Mouse (Mus musculus) heart, adult 18-20 months (tissue): ENCODE measurements around the gene Tufm. TPM values are rescaled to one million over a fixed set of nuclear protein-coding genes. Genes with fewer than 3 reads are reported as not detected.

ENCODE experiments used
- DNase-seq, 2 experiments: peaks; one replicate each; pipeline ENCODE4 v3.0.0; 2021 to 2022; ENCODE audit warnings: mixed read lengths in 1 of 2
- long read RNA-seq, 2 experiments: library from polyadenylated mRNA; stranded (forward); transcript quantifications; one replicate each; pipeline ENCODE4 v2.0.0; 2021
- total RNA-seq, 2 experiments: library from RNA; stranded (reverse); gene quantifications; 2 replicates each; pipeline ENCODE4 v1.2.3; 2021

The Tufm gene
- total RNA-seq: 100 to 1,000 TPM; 286 to 355 TPM
- long read RNA-seq, experiment 1, transcript Tufm-201 (10 exons, 1,679 nt): major isoform, 137 of 153 reads
- long read RNA-seq, experiment 1, partial matches to known transcripts: 15 of 153 reads
- long read RNA-seq, experiment 1, other reads (novel, unspliced or antisense): 0 of 153 reads
- long read RNA-seq, experiment 2, transcript Tufm-201 (10 exons, 1,679 nt): major isoform, 91 of 102 reads
- long read RNA-seq, experiment 2, partial matches to known transcripts: 10 of 102 reads
- long read RNA-seq, experiment 2, other reads (novel, unspliced or antisense): 1 of 102 reads

DNA sequence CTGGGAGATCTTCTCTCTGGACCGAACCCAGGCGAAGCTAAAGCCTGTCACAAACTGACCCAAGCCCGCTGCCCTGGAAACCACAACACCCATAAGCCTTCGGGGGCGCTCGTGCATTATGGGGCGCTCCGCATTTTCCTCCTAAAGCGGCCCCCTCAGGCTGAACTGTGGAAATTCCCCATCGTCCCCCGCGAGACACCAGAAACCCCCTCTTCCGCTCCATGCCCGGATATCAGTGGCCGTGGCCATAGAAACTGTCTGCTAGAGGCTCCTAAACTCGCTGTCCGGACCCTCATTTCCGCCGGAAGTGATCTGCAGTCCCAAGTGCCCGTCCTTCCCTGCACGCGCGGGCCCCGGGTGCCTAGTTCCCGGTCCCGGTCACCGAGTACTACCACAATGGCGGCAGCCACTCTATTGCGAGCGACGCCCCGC, at the start of gene Tufm:
Tufm (plus strand) TSS at position 310 of the 432 bp plus-strand sequence.
- peak; percentile 95 to 99 for DNase-seq

DNA sequence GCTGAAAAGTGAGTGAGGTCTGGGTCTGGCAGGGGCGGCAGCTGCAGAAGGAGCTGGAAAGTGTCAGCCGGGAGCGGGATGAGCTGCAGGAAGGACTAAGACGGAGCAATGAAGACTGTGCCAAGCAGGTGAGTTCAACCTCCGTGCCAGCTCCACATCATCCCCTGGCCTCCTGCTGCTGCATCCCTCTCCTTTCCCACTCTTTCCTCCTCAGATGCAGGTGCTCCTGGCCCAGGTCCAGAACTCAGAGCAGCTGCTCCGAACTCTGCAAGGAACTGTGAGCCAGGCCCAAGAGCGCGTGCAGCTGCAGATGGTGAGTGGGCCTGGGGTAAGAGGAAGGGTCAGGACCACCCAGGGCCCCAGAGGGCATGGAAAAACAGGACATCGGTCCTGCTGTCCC, 47.0 kb upstream of the Tufm start:
- no peak for DNase-seq

DNA sequence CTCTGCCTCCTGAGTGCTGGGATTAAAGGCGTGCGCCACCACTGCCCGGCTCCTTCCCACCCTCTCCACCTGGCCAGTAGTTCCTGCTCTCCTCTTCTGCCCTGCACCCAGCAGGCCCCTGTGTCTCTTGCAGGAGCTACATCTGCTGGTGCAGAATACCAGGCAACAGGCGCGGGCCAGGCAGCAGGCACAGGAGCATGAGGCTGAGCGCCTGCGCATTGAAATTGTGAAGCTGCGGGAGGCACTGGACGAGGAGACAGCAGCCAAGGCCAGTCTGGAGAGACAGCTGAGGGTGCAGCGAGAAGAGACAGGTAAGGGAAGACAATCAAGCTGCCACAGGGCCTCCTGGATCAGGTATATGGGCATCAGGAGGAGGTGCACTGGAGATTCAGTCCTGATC, 43.2 kb upstream of the Tufm start:
- no peak for DNase-seq

DNA sequence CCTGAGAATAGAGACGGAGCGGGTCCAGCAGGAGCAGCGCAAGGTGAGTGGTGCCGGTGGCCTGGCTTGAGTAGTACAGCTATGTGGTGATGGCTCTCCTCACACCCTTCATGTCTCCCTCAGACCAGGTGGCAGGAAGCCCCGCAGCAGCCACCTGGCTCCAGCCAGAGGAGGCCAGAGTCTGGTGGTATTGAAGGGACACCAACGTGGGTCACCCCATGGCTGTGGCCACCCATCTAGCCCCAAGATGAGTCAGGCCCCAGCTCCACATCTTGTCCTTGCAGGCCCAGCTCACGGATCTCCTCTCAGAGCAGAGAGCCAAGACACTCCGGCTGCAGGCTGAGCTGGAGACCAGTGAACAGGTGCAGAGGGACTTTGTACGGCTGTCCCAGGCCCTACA, 42.6 kb upstream of the Tufm start:
- DNase-seq: no peak

DNA sequence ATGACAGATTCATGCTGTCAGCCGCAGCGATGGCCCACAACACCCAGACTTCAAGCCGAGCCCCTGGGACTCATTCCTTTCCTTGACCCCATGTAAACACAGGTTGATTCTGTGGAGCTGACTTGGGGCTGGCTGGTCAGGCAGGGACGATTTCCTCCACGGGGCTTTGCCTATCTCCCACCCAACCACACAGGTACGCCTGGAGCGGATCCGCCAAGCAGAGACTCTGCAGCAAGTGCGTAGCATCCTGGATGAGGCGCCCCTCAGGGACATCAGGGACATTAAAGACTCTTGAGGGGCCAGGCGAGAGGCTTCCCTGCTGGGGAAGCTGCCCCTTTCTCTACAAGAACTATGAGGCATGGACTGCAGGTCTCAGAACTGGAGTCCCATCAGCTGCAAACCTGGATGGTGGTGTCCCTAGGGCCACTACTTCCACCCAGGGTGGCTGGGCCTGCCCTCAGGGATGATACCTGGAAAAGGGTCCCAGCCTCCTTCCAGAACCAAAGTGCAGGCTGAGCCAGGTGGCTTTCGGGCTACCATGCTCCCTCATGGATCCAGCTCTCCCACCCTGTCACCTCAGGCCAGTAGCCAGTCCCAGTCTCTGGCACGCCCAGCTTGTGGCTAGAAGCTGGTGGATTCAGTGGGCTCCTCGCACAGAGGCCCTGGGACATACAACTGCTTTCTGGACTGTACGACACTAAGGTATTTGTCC, 41.9 kb upstream of the Tufm start:
- no peak for DNase-seq

DNA sequence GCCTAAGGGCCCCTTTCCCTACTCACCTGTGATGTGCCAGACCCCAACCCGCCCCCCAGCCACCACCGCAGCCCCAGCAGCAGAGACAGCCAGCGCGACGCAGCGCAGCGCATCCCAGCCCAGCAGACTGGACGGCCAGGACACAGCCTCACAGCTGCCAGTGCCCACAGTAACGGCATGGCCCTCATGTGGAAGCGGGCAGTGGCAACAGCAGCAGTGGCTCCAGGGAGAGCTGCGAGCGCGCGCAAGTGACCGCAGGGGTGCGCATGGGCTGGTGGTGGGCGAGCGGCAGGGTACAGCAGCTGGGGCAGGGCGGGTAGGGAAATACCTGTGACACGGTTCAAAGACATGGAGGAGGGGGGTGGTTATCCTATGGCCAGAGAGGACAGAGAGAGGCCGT, 40.9 kb upstream of the Tufm start:
- DNase-seq: no peak

DNA sequence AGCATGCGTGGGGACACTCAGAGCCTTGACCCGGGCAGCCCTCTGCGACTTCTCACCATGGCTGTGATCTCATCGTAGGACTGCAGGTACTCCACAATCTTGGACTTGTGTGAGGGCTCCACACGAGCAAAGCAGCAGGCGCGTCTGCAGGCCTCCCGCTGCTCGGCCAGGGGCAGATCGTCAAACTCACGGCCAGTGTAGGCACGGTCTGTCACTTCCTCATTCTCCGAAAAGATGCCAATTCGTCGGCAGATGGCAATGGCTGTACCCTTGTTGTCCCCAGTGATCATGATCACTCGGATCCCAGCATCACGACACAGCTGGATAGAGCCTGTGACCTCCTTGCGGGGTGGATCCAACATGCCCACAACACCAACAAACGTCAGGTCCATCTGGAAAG, 38.7 kb upstream of the Tufm start:
- no peak for DNase-seq

DNA sequence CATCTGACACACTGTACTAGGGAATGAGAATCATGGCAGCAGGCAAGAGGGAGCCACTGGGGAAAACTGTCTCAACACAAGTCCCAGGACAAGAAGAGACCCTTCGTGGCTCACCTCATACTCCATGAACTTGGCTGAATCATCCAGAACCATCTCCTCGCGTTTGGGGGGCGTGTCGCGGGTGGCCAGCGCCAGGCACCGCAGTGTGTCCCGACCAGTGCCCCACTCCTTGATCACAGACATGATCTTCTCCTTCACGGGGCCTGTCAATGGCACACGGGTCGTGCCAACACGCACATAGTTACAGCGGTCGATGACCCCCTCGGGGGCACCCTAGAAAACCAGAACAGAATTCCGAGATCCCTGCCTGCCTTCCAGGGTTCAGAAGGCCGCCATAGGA, 37.2 kb upstream of the Tufm start:
- no peak for DNase-seq

DNA sequence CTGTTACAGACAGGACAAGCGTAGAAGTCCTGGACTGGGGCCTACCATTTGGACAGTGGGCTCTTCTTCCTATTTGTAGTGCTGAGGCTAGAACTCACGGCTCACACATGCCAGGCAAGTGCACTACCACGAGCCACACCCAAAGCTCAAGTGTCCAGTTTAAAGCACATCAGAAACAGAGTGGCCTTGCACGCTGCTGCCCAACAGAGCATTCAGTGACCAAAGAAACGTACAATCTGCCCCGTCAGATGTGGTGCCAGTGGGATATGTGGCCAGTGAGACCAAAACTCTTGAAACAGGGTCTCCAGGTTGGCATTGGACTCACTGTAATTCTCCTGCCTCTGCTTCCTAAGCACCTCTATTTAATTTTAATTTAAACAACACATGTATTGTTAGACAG, 36.5 kb upstream of the Tufm start:
- no peak for DNase-seq

DNA sequence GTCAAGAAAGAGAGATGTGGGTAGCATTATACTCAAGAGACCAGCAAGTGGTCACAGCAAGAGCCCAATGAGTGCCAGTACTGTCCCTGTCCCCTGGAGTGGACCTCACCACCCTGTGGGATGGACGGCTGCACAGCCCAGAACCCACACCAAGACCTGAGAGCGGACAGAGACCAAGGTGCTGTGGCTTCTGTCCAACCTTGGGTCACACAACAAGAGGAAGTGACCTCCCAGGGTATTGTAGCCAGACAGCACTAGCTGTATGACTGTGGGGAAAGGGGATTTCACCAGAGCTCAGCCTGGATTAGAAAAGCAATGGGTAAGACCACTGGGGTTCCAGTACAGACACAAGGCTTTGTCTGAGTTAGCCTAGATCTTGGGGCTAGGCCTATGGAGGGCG, 34.9 kb upstream of the Tufm start:
- no peak for DNase-seq

DNA sequence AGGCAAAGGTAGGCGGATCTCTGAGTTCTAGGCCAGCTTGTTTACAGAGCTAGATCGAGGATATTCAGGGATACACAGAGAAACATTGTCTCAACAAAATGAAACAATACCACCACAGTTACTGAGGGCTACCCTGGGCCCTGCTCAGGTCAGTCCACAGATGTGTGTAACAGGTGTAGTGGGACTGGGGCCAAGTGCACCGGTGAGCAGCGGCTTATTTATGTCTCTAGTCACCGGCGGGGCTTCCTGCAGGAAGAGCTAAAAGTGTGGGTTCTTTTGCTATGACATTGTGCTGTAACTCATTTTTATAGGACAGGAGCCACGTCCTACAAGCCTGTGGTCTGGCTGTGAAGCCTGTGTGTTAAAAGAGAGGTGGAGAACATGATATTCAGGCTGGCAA, 33.3 kb upstream of the Tufm start:
- no peak for DNase-seq

DNA sequence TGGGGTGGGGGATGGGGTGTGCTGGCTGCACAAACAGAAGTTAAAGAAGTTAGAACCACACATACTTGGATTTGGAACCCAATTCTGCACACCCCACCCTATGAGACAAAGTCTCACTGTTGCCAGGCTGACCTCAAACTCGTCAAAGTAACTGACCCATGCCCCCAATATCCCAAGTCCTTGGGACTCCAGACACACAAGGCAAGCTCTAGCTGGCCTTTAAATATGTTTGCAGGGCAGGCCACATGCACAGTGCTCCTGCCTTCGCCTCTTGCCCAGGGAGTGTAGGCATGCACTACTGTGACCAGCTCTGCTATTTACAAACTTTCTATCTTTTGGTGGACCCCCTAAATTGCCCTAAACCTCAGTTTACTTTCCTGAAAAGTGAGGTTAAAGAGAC, 31.9 kb upstream of the Tufm start:
- DNase-seq: no peak

DNA sequence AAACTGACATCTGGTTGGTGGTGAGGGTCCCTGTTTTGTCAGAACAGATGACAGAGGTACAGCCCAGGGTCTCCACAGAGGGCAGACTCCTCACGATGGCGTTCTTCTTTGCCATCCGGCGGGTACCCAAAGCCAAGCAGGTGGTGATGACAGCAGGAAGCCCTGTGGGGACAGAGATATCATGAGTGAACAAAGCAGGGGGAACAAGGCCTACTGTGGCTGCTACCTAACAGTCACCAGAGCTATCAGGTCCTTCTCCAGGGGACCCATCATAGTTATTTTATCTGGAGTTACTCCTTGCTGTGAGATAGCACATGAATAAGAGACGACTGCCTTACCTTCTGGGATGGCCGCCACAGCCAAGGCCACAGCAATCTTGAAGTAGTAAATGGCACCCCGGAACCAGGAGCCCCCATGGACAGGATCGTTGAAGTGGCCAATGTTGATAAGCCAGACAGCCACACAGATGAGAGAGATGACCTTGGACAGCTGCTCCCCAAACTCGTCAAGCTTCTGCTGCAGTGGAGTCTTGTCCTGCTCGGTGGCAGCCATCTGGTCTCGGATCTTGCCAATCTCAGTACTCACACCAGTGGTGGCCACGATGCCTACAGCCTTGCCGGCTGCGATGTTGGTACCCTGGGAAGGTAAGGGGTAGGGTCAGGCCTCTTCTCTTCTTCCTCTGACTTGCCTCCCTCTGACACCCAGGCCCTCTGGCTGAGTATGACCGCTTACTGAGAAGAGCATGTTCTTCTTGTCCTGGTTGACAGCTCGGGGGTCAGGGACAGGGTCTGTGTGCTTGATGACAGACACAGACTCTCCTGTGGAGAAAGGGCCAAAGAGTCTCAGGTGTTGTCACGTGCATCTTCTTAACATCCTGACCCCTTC, 30.5 kb upstream of the Tufm start:
- no peak for DNase-seq

DNA sequence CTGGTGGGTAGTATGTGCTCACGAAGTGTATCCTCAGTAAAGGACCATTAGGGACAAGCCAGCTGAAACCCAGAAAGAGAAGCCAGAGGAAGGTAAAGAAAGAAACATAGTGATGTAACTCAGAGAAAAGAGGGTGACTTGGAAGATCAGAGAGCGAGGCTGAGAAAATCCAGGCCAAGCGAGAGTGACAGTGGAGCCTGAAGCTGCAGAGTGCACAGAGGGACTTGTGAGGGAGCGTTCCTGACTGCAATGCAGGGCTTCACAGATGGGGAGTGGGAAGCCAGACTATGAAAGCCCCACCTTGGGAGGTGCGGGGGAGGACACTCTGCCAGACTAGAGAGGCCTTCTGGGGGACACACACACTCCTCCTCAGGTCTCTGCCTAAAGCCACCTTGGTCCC, 28.9 kb upstream of the Tufm start:
- DNase-seq: no peak

DNA sequence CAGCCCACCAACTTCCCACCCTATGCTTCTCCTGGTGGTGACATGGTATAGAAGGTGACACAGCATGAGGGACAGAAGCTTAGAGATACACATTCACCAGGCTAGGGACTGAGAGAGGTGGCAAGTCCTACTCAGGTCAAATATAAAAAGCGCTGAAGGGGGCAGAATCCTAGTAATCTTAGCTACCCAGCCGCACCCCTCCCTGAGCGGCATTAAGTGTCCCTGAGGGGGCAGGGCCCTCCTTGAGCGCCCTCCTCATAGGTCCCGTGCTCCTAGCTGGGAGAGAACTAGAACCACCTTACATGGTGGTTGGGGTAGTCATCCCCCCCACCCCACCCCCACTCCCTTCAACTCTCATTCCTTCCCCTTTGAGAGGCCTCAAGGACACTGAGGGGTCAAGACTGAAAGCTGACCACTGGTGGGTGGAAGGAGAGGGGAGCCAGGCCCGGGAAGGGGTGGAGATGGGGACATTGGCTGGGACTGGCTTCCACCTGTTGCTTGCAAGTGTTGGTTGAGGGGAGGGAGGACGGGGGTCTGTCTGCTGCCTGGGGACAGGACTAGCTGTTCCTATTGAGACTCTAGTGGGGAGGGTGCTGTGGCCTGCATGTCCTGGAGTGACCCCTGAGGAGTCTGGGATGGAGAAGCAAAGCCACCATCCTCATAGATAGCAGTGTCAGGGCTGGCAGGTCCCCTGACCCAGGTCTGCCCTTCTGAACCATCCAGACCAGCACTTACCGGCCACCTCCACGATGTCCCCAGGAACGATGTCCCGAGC, 28.1 kb upstream of the Tufm start:
- no peak for DNase-seq

DNA sequence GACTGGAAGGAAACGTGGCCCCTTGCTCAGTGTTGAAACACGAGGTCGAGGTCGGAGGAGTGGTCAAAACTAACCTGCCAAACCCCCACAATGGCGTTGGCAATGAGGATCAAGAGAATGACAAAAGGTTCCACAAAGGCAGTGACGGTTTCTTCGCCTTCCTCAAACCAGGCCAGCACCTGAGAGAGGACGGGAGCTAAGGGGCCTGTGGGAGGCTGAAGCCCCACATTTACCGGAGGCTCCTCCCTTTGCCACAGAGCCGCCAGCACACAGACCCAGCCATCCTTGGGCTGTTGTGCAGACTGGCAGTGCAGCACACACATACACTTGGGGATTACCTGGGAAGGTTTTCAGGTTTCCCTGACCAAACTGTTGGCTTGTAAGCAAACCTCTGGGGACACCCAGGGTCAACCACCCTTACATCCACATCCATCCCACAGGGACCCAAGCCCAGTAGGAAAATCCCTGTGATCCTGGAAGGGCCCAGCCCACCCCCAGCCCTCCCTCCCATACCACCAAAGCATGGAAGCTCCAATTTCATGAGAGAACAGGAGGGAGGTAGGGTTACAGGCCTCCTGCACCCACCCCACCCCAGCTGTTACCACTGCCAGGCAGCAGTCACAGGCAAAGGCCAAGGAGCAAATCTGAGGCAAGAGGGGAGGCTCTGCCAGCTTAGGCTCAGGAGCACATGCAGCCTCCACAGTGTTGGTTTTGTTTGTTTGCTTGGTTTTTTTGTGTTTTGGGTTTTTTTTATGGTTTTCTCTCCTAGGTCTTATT, 26.4 kb upstream of the Tufm start:
- DNase-seq: no peak

DNA sequence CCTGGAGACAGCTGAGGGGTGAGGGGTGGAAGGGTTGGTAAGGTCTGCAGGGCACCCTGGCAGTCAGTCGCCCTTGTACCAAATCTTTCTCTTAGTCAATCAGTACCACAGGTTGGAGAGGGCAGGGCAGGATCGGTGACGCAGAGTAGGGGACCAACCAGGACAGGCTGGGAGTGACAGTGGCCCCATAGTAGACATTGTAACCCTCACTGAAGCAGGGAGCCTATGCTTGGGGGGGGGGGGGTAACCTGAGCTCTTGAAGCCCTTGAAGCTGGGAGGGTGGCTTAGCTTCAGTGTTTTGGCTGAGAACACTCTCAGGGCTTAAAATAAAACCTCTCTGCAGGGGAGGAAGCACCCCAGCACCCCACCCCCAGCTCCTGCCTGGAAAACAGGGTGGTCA, 25.5 kb upstream of the Tufm start:
- no peak for DNase-seq

DNA sequence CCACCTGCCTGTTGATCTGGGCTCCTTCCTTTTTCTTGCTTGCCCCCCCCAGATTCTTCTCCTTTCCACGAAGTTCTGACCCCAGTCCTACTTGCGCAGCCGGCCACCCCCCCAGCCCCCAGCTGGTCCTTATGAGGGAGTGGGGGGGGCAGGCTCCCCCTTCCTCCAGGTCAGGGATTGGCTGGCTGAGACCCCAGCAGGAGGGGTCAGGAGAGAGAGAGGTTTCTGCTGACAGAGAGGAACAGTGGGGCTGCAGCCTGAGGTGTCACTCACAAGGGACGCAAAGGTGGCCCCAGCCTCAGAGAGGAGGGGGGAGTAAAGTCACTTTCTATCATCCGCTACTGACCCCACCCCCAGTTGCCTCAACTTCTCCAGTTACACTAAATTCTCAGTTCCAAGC, 24.2 kb upstream of the Tufm start, which contains the start of gene Atp2a1:
Atp2a1 (minus strand) TSS at position 105 of the 400 bp plus-strand sequence.
- no peak for DNase-seq

DNA sequence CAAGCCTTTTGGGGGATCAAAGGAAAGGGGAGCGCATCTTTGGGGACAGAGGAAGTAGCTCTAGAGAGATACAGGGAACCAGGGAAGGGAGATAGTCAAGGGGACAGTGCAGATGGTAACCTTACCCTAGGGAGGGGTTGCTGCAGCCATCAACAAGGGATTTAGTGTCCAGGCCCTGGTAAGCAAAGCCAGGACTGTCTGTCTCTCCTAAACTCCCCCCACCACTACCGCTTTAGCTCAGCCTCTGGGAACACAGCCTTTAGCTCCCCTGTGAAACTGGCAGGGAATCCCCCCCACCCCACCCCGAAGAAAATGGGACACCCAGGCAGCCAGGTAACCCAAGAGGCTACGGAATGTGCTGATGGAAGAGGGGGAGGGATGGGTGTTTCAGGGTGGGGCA, 23.6 kb upstream of the Tufm start:
- no peak for DNase-seq

DNA sequence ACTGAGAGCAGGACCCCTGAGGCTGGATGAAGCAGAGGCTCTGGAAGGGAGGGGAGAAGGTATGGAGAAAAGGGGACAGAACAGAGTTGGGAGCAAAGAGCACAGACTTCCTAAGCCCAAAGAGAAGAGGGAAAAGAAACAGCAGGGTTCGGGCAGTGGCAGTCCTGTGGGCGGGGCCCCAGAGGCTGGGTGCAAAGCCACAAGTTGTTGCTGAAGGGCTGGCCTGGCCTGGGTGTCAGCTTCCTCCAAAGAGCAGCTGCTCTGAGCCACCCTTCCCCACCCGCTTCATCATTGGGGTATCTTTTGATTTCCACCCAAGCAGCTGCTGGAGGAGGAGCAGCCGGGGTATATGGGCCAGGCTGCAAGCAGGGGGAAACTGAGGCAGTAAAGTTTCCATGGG, 23.0 kb upstream of the Tufm start:
- DNase-seq: peak in 1 of 2 experiments; percentile 33

DNA sequence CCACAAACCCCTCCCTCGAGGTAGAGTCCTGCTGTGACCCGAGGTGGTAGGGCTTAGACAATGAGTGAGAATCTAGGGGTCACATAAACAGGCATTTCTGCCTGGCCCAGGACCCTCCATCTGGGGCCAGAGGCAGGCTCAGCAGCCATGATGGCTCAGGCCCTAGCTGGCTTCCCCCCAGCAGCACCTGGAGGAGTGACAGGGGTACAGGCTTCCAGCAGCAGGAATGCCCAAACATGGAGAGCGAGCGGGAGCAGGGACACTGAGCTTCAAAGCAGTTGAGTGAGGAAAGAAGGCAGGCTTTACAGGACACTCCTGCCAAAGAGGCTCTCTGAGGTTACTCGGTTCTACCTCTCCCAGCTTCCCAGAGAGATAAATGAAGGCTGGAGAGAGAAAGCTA, 22.3 kb upstream of the Tufm start:
- peak in 1 of 2 experiments; percentile 34 for DNase-seq
